Mouse (Mus musculus) stomach, postnatal 0 days (tissue): ENCODE measurements at regions not wholly inside any gene's neighbourhood (a gene's known extent, or its start where the extent isn't known, plus 50 kb on each side); places are given as distances from the start of the nearest gene placed in this dataset.

ENCODE experiments used
- CTCF ChIP-seq: IDR thresholded peaks from 2 replicates; pipeline ENCODE4 v1.5.1; 2016; ENCODE audit warnings: antibody characterized with exemption, low read depth, mild to moderate bottlenecking, moderate library complexity
- EP300 ChIP-seq: optimal IDR thresholded peaks from 2 replicates; pipeline ENCODE3; 2016; ENCODE audit warnings: antibody characterized with exemption

DNA sequence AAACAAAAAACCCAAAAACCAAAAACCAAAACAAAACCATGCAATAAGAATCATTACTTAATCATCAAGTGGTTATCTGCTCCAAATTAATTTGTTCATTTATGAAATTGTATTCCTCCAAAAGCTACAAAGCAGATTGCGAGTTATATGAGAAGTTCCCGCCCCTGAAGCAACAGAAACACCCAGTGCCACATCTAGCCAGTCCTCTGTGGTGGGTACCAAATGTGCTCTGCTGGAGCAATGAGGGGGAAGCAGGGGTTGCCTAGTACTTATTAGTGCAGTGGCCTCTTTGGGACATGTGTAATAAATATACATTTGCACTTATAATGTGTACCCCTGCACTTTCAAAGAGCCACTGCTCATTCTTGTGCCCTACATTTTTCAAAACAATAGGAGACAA lies 419.9 kb upstream of the Atp11b start:
- TF ChIP-seq CTCF (no peak), EP300 (no peak)
